Mouse (Mus musculus) lung, postnatal 0 days (tissue): ENCODE measurements around the gene Calhm1.

Source experiments
- CTCF ChIP-seq: IDR thresholded peaks from 2 replicates; pipeline ENCODE4 v1.5.1; 2016; ENCODE audit warnings: antibody characterized with exemption, mild to moderate bottlenecking
- EP300 ChIP-seq: IDR thresholded peaks from 2 replicates; pipeline ENCODE4 v1.6.1; 2016; ENCODE audit warnings: antibody characterized with exemption, mild to moderate bottlenecking, control low read depth

DNA sequence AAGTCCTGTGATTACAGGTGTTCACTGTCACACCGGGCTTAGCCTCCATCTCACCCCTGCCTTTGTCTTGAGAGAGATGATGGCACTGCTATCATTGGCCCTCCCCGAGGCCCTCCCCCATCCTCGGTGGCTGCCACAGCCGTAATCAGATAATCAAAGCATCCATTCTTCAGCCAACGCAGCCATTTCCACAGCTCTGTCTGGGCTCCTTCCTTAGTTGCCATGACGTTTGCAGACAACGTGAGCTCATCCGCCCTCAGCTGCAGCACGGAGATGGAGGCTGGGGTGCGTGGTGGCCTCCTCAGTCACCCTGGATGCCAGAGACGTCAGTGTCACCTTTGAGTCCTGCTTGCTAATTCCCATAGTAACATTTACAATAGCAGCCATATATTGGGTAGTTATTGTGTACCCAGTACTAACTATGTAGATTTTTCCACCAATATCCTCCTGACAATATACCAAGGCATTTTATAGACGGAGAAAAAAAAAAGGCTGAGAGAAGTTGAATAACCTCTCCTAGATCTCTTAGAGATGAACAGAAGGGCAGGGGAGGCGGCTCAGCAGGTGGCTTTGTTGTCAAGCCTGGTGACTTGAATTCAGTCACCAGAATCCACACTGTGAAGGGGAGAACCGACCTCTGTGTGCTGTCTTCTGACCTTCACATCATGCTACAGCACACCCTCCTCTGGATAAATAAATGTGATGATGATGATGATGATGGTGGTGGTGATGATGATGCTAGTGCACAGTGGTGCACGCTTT lies 42.6 kb upstream of the Calhm1 start:
- TF ChIP-seq CTCF, result no peak
- no peak for TF ChIP-seq EP300
